Mouse (Mus musculus): ENCODE results near the gene Eif2ak4. TPM values are rescaled to one million over a fixed set of nuclear protein-coding genes. Genes with fewer than 3 reads are reported as not detected.

The Eif2ak4 gene
- polyA plus RNA-seq, 1 experiment = 8.7 TPM

DNA sequence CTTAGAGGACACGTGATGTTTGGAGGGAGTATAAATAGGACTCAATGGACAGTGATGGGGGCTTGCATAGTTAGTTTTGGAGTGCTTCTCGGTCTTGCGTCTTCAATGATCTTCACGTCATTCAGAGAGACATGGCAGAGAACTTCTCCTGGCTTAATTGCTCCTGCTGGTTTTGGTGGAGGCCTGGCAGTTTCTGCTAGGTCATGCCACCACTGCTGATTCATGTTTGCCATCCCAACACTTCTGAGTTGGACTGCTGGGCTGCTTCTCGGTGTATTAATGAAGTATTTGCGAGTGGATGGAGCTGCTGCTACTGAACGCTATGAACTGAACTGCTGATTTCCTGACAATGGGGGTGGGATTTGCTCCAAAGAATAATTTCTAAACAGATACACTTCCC, 92.5 kb downstream of the Eif2ak4 start:
- H3K4me1 ChIP-seq (ENCODE audit: control insufficient read depth, insufficient read depth, low read length) = peaks cover 2% of the 10 kb centered on the region
- no peak overlapping the region for H3K27ac ChIP-seq (ENCODE audit: control insufficient read depth, insufficient read depth, low read depth, low read length, poor library complexity)
- WGBS = 85% methylated on average over 7 of the region's 7 CpGs
- no peak overlapping the region for H3K4me3 ChIP-seq (replicated peaks; ENCODE audit: control insufficient read depth, low read depth, low read length)
- TF ChIP-seq POLR2A (IDR thresholded peaks at IDR 0.05; ENCODE audit: borderline replicate concordance, control insufficient read depth, low read depth, low read length) (no peak), CTCF (IDR thresholded peaks at IDR 0.05; ENCODE audit: control insufficient read depth, insufficient read depth, low read length) (no peak)

DNA sequence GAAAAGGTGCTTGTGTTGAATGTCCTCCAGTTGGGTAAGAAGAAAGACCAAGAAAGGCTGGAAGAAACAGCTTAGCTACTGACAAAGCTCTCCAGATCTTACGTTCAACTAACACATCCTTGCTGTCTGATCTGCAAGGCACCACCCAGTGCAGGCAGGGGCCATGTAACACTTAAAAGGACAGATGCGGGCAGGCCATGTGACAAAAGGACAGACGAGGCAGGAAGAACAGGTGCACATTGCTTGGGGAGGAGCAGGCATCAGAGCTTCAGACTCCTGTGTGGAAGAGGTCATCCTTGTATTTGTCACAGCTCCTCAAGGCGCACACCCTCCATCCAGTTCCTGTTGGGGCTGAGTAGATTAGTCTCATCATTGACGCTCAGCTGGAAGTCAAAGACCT, 94.6 kb downstream of the Eif2ak4 start:
- peaks cover 2% of the 10 kb centered on the region for H3K4me1 ChIP-seq (ENCODE audit: control insufficient read depth, insufficient read depth, low read length)
- no peak for TF ChIP-seq CTCF (IDR thresholded peaks at IDR 0.05; ENCODE audit: control insufficient read depth, insufficient read depth, low read length)
- no peak for TF ChIP-seq POLR2A (IDR thresholded peaks at IDR 0.05; ENCODE audit: borderline replicate concordance, control insufficient read depth, low read depth, low read length)
- no peak overlapping the region for H3K4me3 ChIP-seq (replicated peaks; ENCODE audit: control insufficient read depth, low read depth, low read length)
- H3K27ac ChIP-seq (ENCODE audit: control insufficient read depth, insufficient read depth, low read depth, low read length, poor library complexity) = no peak overlapping the region
- WGBS = 87% methylated on average over 5 of the region's 5 CpGs

- Histone ChIP-seq H3K4me3 (replicated peaks; ENCODE audit: control insufficient read depth, low read depth, low read length) (no peak overlapping the region), H3K4me1 (ENCODE audit: control insufficient read depth, insufficient read depth, low read length) (peaks cover under 1% of the 10 kb centered on the region), H3K27ac (ENCODE audit: control insufficient read depth, insufficient read depth, low read depth, low read length, poor library complexity) (no peak overlapping the region)
- TF ChIP-seq POLR2A (IDR thresholded peaks at IDR 0.05; ENCODE audit: borderline replicate concordance, control insufficient read depth, low read depth, low read length) (no peak), CTCF (IDR thresholded peaks at IDR 0.05; ENCODE audit: control insufficient read depth, insufficient read depth, low read length) (no peak)
- 80% methylated on average over 9 of the region's 9 CpGs for WGBS
Observed at GRCm38 (mm10) chr2:118484386-118484898, 96.0 kb downstream of the Eif2ak4 start.

DNA sequence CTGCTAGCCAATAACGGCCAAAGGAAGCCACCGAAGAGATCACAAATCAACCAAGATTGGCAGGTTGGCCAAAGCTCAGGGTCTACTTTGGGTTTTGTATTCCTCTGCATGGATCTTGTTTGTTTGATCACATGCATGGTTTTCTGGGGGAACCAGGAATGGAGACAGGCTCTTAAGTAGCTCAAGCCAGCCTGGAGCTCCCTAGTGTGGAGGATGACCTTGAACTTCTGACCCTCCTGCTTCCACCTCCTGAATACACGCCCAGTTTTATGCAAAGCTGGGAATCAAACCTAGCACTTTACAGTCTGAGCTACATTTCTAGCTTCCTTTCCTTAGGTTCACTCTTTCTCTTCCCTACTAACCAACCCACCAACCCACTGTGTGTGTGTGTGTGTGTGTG, 97.0 kb downstream of the Eif2ak4 start:
- no peak overlapping the region for H3K27ac ChIP-seq (ENCODE audit: control insufficient read depth, insufficient read depth, low read depth, low read length, poor library complexity)
- no peak for TF ChIP-seq CTCF (IDR thresholded peaks at IDR 0.05; ENCODE audit: control insufficient read depth, insufficient read depth, low read length)
- no peak for TF ChIP-seq POLR2A (IDR thresholded peaks at IDR 0.05; ENCODE audit: borderline replicate concordance, control insufficient read depth, low read depth, low read length)
- no peak overlapping the region for H3K4me3 ChIP-seq (replicated peaks; ENCODE audit: control insufficient read depth, low read depth, low read length)
- peaks cover 5% of the 10 kb centered on the region for H3K4me1 ChIP-seq (ENCODE audit: control insufficient read depth, insufficient read depth, low read length)
- whole genome bisulfite sequencing = 81% methylated on average over 3 of the region's 3 CpGs

DNA sequence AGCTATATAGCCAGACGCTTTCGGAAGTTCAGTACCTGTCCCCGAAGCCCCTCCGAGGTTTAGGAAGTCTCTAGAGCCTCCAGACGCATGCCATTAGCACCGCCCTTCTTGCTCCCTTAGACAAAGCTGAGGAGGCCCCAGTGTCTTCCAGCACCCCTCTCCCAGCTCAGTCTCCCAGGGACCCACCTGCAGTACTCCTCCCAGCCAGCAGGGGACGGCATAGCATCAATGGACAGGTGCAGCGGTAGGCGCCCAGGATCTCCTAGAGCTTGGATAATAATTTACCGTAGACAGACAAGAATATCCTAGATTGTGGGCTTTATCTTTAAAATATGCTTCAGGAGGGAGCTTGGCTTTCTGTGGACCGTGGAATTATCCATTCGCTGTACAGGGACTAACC, 98.5 kb downstream of the Eif2ak4 start:
- no peak overlapping the region for H3K4me3 ChIP-seq (replicated peaks; ENCODE audit: control insufficient read depth, low read depth, low read length)
- H3K27ac ChIP-seq (ENCODE audit: control insufficient read depth, insufficient read depth, low read depth, low read length, poor library complexity) = no peak overlapping the region
- WGBS = 24% methylated on average over 12 of the region's 12 CpGs
- TF ChIP-seq CTCF (IDR thresholded peaks at IDR 0.05; ENCODE audit: control insufficient read depth, insufficient read depth, low read length) = peak; percentile 96
- no peak for TF ChIP-seq POLR2A (IDR thresholded peaks at IDR 0.05; ENCODE audit: borderline replicate concordance, control insufficient read depth, low read depth, low read length)
- H3K4me1 ChIP-seq (ENCODE audit: control insufficient read depth, insufficient read depth, low read length) = peaks cover 8% of the 10 kb centered on the region

GRCm38 (mm10) chr2:118487806-118488205, 99.4 kb downstream of the Eif2ak4 start:
- H3K4me3 ChIP-seq (replicated peaks; ENCODE audit: control insufficient read depth, low read depth, low read length) = no peak overlapping the region
- no peak overlapping the region for H3K27ac ChIP-seq (ENCODE audit: control insufficient read depth, insufficient read depth, low read depth, low read length, poor library complexity)
- H3K4me1 ChIP-seq (ENCODE audit: control insufficient read depth, insufficient read depth, low read length) = peaks cover 8% of the 10 kb centered on the region
- TF ChIP-seq CTCF (IDR thresholded peaks at IDR 0.05; ENCODE audit: control insufficient read depth, insufficient read depth, low read length) = peak; percentile 50
- no peak for TF ChIP-seq POLR2A (IDR thresholded peaks at IDR 0.05; ENCODE audit: borderline replicate concordance, control insufficient read depth, low read depth, low read length)
- WGBS = 61% methylated on average over 3 of the region's 3 CpGs

DNA sequence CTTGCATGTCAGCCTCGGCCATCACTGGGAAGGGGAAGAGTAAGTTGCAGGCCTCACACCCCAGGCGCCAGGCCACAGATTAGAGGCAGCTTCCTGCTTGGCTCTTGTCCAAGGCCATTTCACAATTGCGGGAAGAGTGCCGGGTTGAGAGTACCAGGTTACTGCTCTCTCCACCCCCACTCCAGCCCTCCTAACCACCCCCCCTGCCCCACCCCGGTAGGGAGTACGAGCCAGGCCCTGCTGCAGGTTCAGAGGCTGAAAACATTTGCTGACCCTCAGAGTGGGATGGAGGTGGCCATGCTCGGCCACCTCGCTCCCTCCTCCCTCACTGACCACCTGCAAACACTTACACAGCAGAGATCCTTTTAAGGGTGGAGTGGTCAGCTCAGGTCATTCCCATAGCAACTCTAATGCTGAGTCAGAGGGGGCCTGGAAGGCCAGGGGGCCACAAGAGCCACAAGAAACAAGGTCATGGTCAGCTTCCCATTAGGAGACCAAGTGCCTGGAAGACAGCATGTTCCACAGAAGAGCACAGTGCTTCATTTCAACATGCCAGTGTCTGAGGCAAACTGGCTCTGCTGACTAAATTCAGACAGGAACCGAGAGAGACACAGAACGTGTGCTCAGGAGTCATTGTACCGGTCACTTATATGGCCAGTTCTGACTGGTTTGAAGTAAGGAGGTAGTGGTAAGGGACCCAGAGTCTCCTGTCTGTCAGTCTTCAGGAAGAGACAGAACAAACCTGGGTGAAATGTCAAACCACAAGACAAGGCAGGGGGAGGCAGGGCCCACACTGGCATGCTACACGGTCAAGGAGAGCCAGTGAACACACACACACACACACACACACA, 102.0 kb downstream of the Eif2ak4 start:
- peaks cover 8% of the 10 kb centered on the region for H3K4me1 ChIP-seq (ENCODE audit: control insufficient read depth, insufficient read depth, low read length)

GRCm38 (mm10) chr2:118491281-118491731, 102.9 kb downstream of the Eif2ak4 start:
- 2% methylated on average over 5 of the region's 5 CpGs for WGBS
- no peak overlapping the region for H3K4me3 ChIP-seq (replicated peaks; ENCODE audit: control insufficient read depth, low read depth, low read length)
- TF ChIP-seq CTCF (IDR thresholded peaks at IDR 0.05; ENCODE audit: control insufficient read depth, insufficient read depth, low read length) = no peak
- 0 out of 2 replicates have a peak, but pooled peaks have one; percentile 20 for TF ChIP-seq POLR2A (IDR thresholded peaks at IDR 0.05; ENCODE audit: borderline replicate concordance, control insufficient read depth, low read depth, low read length)
- H3K27ac ChIP-seq (ENCODE audit: control insufficient read depth, insufficient read depth, low read depth, low read length, poor library complexity) = peak overlapping the region; percentile 78
- peaks cover 8% of the 10 kb centered on the region for H3K4me1 ChIP-seq (ENCODE audit: control insufficient read depth, insufficient read depth, low read length)

More for the DNA sequence above, 102.0 kb downstream of the Eif2ak4 start:
- TF ChIP-seq CTCF (IDR thresholded peaks at IDR 0.05; ENCODE audit: control insufficient read depth, insufficient read depth, low read length) (no peak), POLR2A (IDR thresholded peaks at IDR 0.05; ENCODE audit: borderline replicate concordance, control insufficient read depth, low read depth, low read length) (no peak)
- WGBS = 13% methylated on average over 12 of the region's 12 CpGs
- Histone ChIP-seq H3K4me3 (replicated peaks; ENCODE audit: control insufficient read depth, low read depth, low read length) (no peak overlapping the region), H3K27ac (ENCODE audit: control insufficient read depth, insufficient read depth, low read depth, low read length, poor library complexity) (peak overlapping the region; percentile 75)
